Mouse (Mus musculus) heart, adult 2 months (tissue): Measurements from ENCODE around the gene Ptpn11.

Source experiments
- CTCF ChIP-seq: fragments of 200-600 bp; IDR thresholded peaks from 2 replicates; pipeline ENCODE4 v1.8.1; 2022; ENCODE audit warnings: antibody characterized with exemption, mild to moderate bottlenecking, moderate library complexity
- POLR2A ChIP-seq: fragments of 200-500 bp; IDR thresholded peaks from 2 replicates; pipeline ENCODE4 v1.6.1; 2011; ENCODE audit warnings: mild to moderate bottlenecking, low read depth, low read length, control low read depth; ENCODE audit not compliant: insufficient read depth

- no peak for TF ChIP-seq CTCF
- TF ChIP-seq POLR2A, result no peak
Measured at GRCm38 (mm10) chr5:121119331-121120034, 71.7 kb downstream of the Ptpn11 start.
